Mouse (Mus musculus): ENCODE data around the gene Pdia3. TPM values are rescaled to one million over a fixed set of nuclear protein-coding genes. Genes with fewer than 3 reads are reported as not detected.

Gene Pdia3
- polyA plus RNA-seq, 1 experiment, result 332 TPM

- Histone ChIP-seq H3K9me3 (no peaks in the 10 kb centered on the region), H3K27me3 (replicated peaks) (no peaks in the 10 kb centered on the region), H3K36me3 (replicated peaks; ENCODE audit: low read length) (peaks cover 46% of the 10 kb centered on the region), H3K4me3 (replicated peaks) (peak overlapping the region; percentile 99), H3K4me1 (peaks cover 55% of the 10 kb centered on the region)
- TF ChIP-seq GATA1 (IDR thresholded peaks at IDR 0.05; ENCODE audit: borderline replicate concordance, low read length) (no peak), FLI1 (IDR thresholded peaks at IDR 0.05; ENCODE audit: low read length) (no peak)
Measured at GRCm38 (mm10) chr2:121414139-121414685, 637 bp downstream of the Pdia3 start.

- H3K4me3 ChIP-seq (replicated peaks), result peak overlapping the region; percentile 99
- no peaks in the 10 kb centered on the region for H3K9me3 ChIP-seq
- peaks cover 55% of the 10 kb centered on the region for H3K4me1 ChIP-seq
- H3K27me3 ChIP-seq (replicated peaks), result no peaks in the 10 kb centered on the region
- H3K36me3 ChIP-seq (replicated peaks; ENCODE audit: low read length), result peaks cover 53% of the 10 kb centered on the region
- TF ChIP-seq GATA1 (IDR thresholded peaks at IDR 0.05; ENCODE audit: borderline replicate concordance, low read length), result no peak
- no peak for TF ChIP-seq FLI1 (IDR thresholded peaks at IDR 0.05; ENCODE audit: low read length)
Measured at GRCm38 (mm10) chr2:121415103-121415502, 1.5 kb downstream of the Pdia3 start.

- Histone ChIP-seq H3K4me1 (peaks cover 53% of the 10 kb centered on the region), H3K9me3 (no peaks in the 10 kb centered on the region), H3K27me3 (replicated peaks) (no peaks in the 10 kb centered on the region), H3K36me3 (replicated peaks; ENCODE audit: low read length) (peaks cover 52% of the 10 kb centered on the region), H3K4me3 (replicated peaks) (peak overlapping the region; percentile 99)
- no peak for TF ChIP-seq GATA1 (IDR thresholded peaks at IDR 0.05; ENCODE audit: borderline replicate concordance, low read length)
- no peak for TF ChIP-seq FLI1 (IDR thresholded peaks at IDR 0.05; ENCODE audit: low read length)
Measured at GRCm38 (mm10) chr2:121415591-121415990, 2.0 kb downstream of the Pdia3 start.

GRCm38 (mm10) chr2:121416356-121416755 lies 2.8 kb downstream of the Pdia3 start:
- Histone ChIP-seq H3K4me1 (peaks cover 55% of the 10 kb centered on the region), H3K9me3 (no peaks in the 10 kb centered on the region), H3K4me3 (replicated peaks) (peak overlapping the region; percentile 38), H3K36me3 (replicated peaks; ENCODE audit: low read length) (peaks cover 56% of the 10 kb centered on the region), H3K27me3 (replicated peaks) (no peaks in the 10 kb centered on the region)
- no peak for TF ChIP-seq GATA1 (IDR thresholded peaks at IDR 0.05; ENCODE audit: borderline replicate concordance, low read length)
- no peak for TF ChIP-seq FLI1 (IDR thresholded peaks at IDR 0.05; ENCODE audit: low read length)

- Histone ChIP-seq H3K27me3 (replicated peaks) (no peaks in the 10 kb centered on the region), H3K36me3 (replicated peaks; ENCODE audit: low read length) (peaks cover 72% of the 10 kb centered on the region), H3K9me3 (no peaks in the 10 kb centered on the region), H3K4me1 (peaks cover 53% of the 10 kb centered on the region), H3K4me3 (replicated peaks) (no peak overlapping the region)
- TF ChIP-seq GATA1 (IDR thresholded peaks at IDR 0.05; ENCODE audit: borderline replicate concordance, low read length), result no peak
Measured at GRCm38 (mm10) chr2:121418476-121418875, 4.9 kb downstream of the Pdia3 start.

- Histone ChIP-seq H3K4me1 (peaks cover 25% of the 10 kb centered on the region), H3K36me3 (replicated peaks; ENCODE audit: low read length) (peaks cover 89% of the 10 kb centered on the region)
Measured at GRCm38 (mm10) chr2:121423166-121423565, 9.6 kb downstream of the Pdia3 start.

GRCm38 (mm10) chr2:121425890-121426289 lies 12.3 kb downstream of the Pdia3 start:
- no peaks in the 10 kb centered on the region for H3K9me3 ChIP-seq
- H3K36me3 ChIP-seq (replicated peaks; ENCODE audit: low read length), result peaks cover 93% of the 10 kb centered on the region
- no peaks in the 10 kb centered on the region for H3K27me3 ChIP-seq (replicated peaks)
- TF ChIP-seq GATA1 (IDR thresholded peaks at IDR 0.05; ENCODE audit: borderline replicate concordance, low read length), result no peak
- no peak for TF ChIP-seq FLI1 (IDR thresholded peaks at IDR 0.05; ENCODE audit: low read length)
- H3K4me1 ChIP-seq, result peaks cover 13% of the 10 kb centered on the region
- H3K4me3 ChIP-seq (replicated peaks), result no peak overlapping the region

More at GRCm38 (mm10) chr2:121423166-121423565, 9.6 kb downstream of the Pdia3 start:
- Histone ChIP-seq H3K27me3 (replicated peaks) (no peaks in the 10 kb centered on the region), H3K9me3 (no peaks in the 10 kb centered on the region), H3K4me3 (replicated peaks) (no peak overlapping the region)
- TF ChIP-seq FLI1 (IDR thresholded peaks at IDR 0.05; ENCODE audit: low read length) (no peak), GATA1 (IDR thresholded peaks at IDR 0.05; ENCODE audit: borderline replicate concordance, low read length) (no peak)

- Histone ChIP-seq H3K36me3 (replicated peaks; ENCODE audit: low read length) (peaks cover 93% of the 10 kb centered on the region), H3K4me1 (no peaks in the 10 kb centered on the region)
Measured at GRCm38 (mm10) chr2:121434854-121435253, 21.3 kb downstream of the Pdia3 start.

GRCm38 (mm10) chr2:121439746-121440145 lies 26.2 kb downstream of the Pdia3 start:
- no peak overlapping the region for H3K4me3 ChIP-seq (replicated peaks)
- H3K27me3 ChIP-seq (replicated peaks), result peaks cover 6% of the 10 kb centered on the region
- no peaks in the 10 kb centered on the region for H3K9me3 ChIP-seq
- peaks cover 52% of the 10 kb centered on the region for H3K36me3 ChIP-seq (replicated peaks; ENCODE audit: low read length)
- no peak for TF ChIP-seq FLI1 (IDR thresholded peaks at IDR 0.05; ENCODE audit: low read length)
- no peak for TF ChIP-seq GATA1 (IDR thresholded peaks at IDR 0.05; ENCODE audit: borderline replicate concordance, low read length)
- H3K4me1 ChIP-seq, result peaks cover 25% of the 10 kb centered on the region

More at GRCm38 (mm10) chr2:121434854-121435253, 21.3 kb downstream of the Pdia3 start:
- H3K4me3 ChIP-seq (replicated peaks), result no peak overlapping the region
- TF ChIP-seq FLI1 (IDR thresholded peaks at IDR 0.05; ENCODE audit: low read length) (no peak), GATA1 (IDR thresholded peaks at IDR 0.05; ENCODE audit: borderline replicate concordance, low read length) (no peak)
- no peaks in the 10 kb centered on the region for H3K9me3 ChIP-seq
- H3K27me3 ChIP-seq (replicated peaks), result no peaks in the 10 kb centered on the region

- Histone ChIP-seq H3K4me1 (peaks cover 31% of the 10 kb centered on the region), H3K27me3 (replicated peaks) (peaks cover 6% of the 10 kb centered on the region), H3K9me3 (no peaks in the 10 kb centered on the region), H3K4me3 (replicated peaks) (no peak overlapping the region), H3K36me3 (replicated peaks; ENCODE audit: low read length) (peaks cover 40% of the 10 kb centered on the region)
- TF ChIP-seq FLI1 (IDR thresholded peaks at IDR 0.05; ENCODE audit: low read length) (no peak), GATA1 (IDR thresholded peaks at IDR 0.05; ENCODE audit: borderline replicate concordance, low read length) (no peak)
Measured at GRCm38 (mm10) chr2:121440834-121441605, 27.4 kb downstream of the Pdia3 start.
